Mouse (Mus musculus) cortical plate, adult 2 months (tissue): ENCODE measurements around the gene Thsd1.

Experiments used
- CTCF ChIP-seq: fragments of 200-500 bp; IDR thresholded peaks from 2 replicates; pipeline ENCODE4 v1.5.1; 2011; ENCODE audit warnings: mild to moderate bottlenecking, control low read depth, low read length; ENCODE audit not compliant: insufficient read depth; ENCODE audit errors: extremely low read depth
- POLR2A ChIP-seq: fragments of 200-500 bp; IDR thresholded peaks from 2 replicates; pipeline ENCODE4 v1.6.1; 2011; ENCODE audit warnings: mild to moderate bottlenecking, low read length, control low read depth; ENCODE audit not compliant: insufficient read depth; ENCODE audit errors: extremely low read depth

GRCm38 (mm10) chr8:22185431-22186397 lies 41.4 kb upstream of the Thsd1 start, which contains the start of gene Ckap2:
- TF ChIP-seq CTCF (no peak), POLR2A (0 out of 2 replicates have a peak, but pooled peaks have one; percentile 13)
